Mouse (Mus musculus) thymus, adult 2 months (tissue): ENCODE data around the gene Atrn.

Source experiments
- CTCF ChIP-seq: fragments of 200-500 bp; IDR thresholded peaks from 2 replicates; pipeline ENCODE4 v1.5.1; 2012; ENCODE audit warnings: mild to moderate bottlenecking, control low read depth, low read length, moderate library complexity, borderline replicate concordance; ENCODE audit not compliant: control insufficient read depth, poor library complexity, insufficient read depth; ENCODE audit errors: extremely low read depth
- POLR2A ChIP-seq: fragments of 200-500 bp; IDR thresholded peaks from 2 replicates; pipeline ENCODE4 v1.6.1; 2012; ENCODE audit warnings: mild to moderate bottlenecking, low read length, control low read depth, moderate library complexity; ENCODE audit not compliant: control insufficient read depth, poor library complexity, insufficient read depth; ENCODE audit errors: extremely low read depth

- TF ChIP-seq POLR2A (no peak), CTCF (no peak)
These were observed 166.2 kb downstream of the Atrn start for GRCm38 (mm10) chr2:131072536-131072935.
